ENCODE assay signal across 10 mouse cellular contexts in genomic region chr8:122558671-122559349, GRCm38 (mm10). TPM values are rescaled to one million over a fixed set of nuclear protein-coding genes. Genes with fewer than 3 reads are reported as not detected.
A peak's percentile ranks its signal among the peaks of the same experiment; 100 is the strongest.
DNase-seq lines count a peak whose midpoint lies in the region; ATAC-seq lines count a peak whose summit lies in the region.
"Had no signal": no experiment of that assay in that cellular context is flagged by ENCODE, and none has a peak within 500 bp of the region (broad histone marks: within the 10 kb centered on the region; RNA-seq: fewer than 3 reads in every experiment).

No protein-coding gene starts in this region.

- H3K9me3 ChIP-seq in heart, embryonic 16.5 days (replicated peaks; ENCODE audit: control insufficient read depth, low read length): no peaks in the 10 kb centered on the region
- H3K9me3 ChIP-seq in megakaryocyte, embryonic 14.5 days: no peaks in the 10 kb centered on the region

- H3K4me2 ChIP-seq in heart, embryonic 16.5 days (ENCODE audit: low read depth, low read length): no peak overlapping the region; the same call in 1 of the 2 replicates

- no peak overlapping the region for H3K27ac ChIP-seq in heart, embryonic 16.5 days (ENCODE audit: low read length)

- H3K4me1 ChIP-seq in heart, embryonic 16.5 days (ENCODE audit: control insufficient read depth, insufficient read depth, low read length): peaks cover 4% of the 10 kb centered on the region
- H3K4me1 ChIP-seq in megakaryocyte, embryonic 14.5 days: peaks cover 62% of the 10 kb centered on the region

- no peak overlapping the region for H3K4me3 ChIP-seq in heart, embryonic 16.5 days (ENCODE audit: low read length)
- H3K4me3 ChIP-seq in megakaryocyte, embryonic 14.5 days (replicated peaks): peak overlapping the region; percentile 62
- H3K4me3 ChIP-seq: erythroblast, embryonic 14.5 days had no signal

- intact Hi-C loops in heart, postnatal 36 days (cut with DNase I): no loop called here
- intact Hi-C loops in left cerebral cortex, postnatal 25 days (cut with DNase I): no loop called here

- no peak overlapping the region for H3K9ac ChIP-seq in heart, embryonic 16.5 days (ENCODE audit: low read length)

- no peak for DNase-seq in heart, postnatal 36 days
- DNase-seq in adipocyte (ENCODE audit: low spot score): peak; percentile 56
- DNase-seq in kidney, postnatal 4 days: peak; percentile 79 to 87
- DNase-seq in left cerebral cortex, postnatal 25 days (ENCODE audit: low spot score in 2 of 2): no peak
- DNase-seq in layer of hippocampus, adult 18-20 months (ENCODE audit: low spot score in 2 of 2): no peak

- H3K36me3 ChIP-seq in heart, embryonic 16.5 days (ENCODE audit: control insufficient read depth, insufficient read depth): no peaks in the 10 kb centered on the region
- no peaks in the 10 kb centered on the region for H3K36me3 ChIP-seq in megakaryocyte, embryonic 14.5 days (replicated peaks; ENCODE audit: low read length)

- ATAC-seq in heart, embryonic 16.5 days (replicated peaks; ENCODE audit: extremely low read depth, insufficient read depth, low FRiP score): 0 out of 2 replicates have a peak, but pooled peaks have one; percentile 20
- ATAC-seq in frontal cortex, adult (ENCODE audit: low TSS enrichment): no peak
- ATAC-seq: activated CD4-positive, CD25-positive, alpha-beta regulatory T cell, adult 4 months had no signal

- 15% methylated on average over 12 of the region's 12 CpGs for WGBS in heart, embryonic 16.5 days

- H3K27me3 ChIP-seq in heart, embryonic 16.5 days (ENCODE audit: control insufficient read depth, insufficient read depth, low read length): no peaks in the 10 kb centered on the region
- no peaks in the 10 kb centered on the region for H3K27me3 ChIP-seq in megakaryocyte, embryonic 14.5 days (replicated peaks)

RNA-seq across cellular contexts. Expression of gene Piezo1, which starts 7.7 kb away (rescaled TPM):
- 13.5 and 15.3 TPM in 2 replicates for polyA plus RNA-seq in heart, embryonic 16.5 days (2015; fragmentation: Nextera tagmentation; extraction: Ambion mirVana)
- total RNA-seq in heart, postnatal 36 days (2021): 10 to 100 TPM; 18.8 to 21.6 TPM
- 25.0 and 60.9 TPM in 2 replicates for polyA plus RNA-seq in megakaryocyte, embryonic 14.5 days (2012; ENCODE audit: insufficient read depth, low replicate concordance)
- total RNA-seq in left cerebral cortex, postnatal 25 days (2021): 1 to 10 TPM; 5.6 to 6.3 TPM
- total RNA-seq in layer of hippocampus, adult 18-20 months (2021): 1 to 10 TPM; 3.2 to 3.5 TPM

RNA-seq across cellular contexts. Expression of gene Cdt1, which starts 9.0 kb away (rescaled TPM):
- 27.9 and 29.0 TPM in 2 replicates for polyA plus RNA-seq in heart, embryonic 16.5 days (2015; fragmentation: Nextera tagmentation; extraction: Ambion mirVana)
- total RNA-seq in heart, postnatal 36 days (2021): 1 to 10 TPM; 2.4 to 2.5 TPM
- polyA plus RNA-seq in megakaryocyte, embryonic 14.5 days (2012; ENCODE audit: insufficient read depth, low replicate concordance): 68.9 and 81.7 TPM in 2 replicates
- 1 to 10 TPM; 1.7 to 3.1 TPM for total RNA-seq in left cerebral cortex, postnatal 25 days (2021)
- total RNA-seq in layer of hippocampus, adult 18-20 months (2021): 1 to 10 TPM; 1.2 to 1.8 TPM

RNA-seq across cellular contexts. Expression of gene Aprt, which starts 17.9 kb away (rescaled TPM):
- polyA plus RNA-seq in heart, embryonic 16.5 days (2015; fragmentation: Nextera tagmentation; extraction: Ambion mirVana): 159 and 204 TPM in 2 replicates
- 10 to 100 TPM; 29.8 to 38.9 TPM for total RNA-seq in heart, postnatal 36 days (2021)
- 257 and 338 TPM in 2 replicates for polyA plus RNA-seq in megakaryocyte, embryonic 14.5 days (2012; ENCODE audit: insufficient read depth, low replicate concordance)
- 10 to 100 TPM; 56.6 to 60.4 TPM for total RNA-seq in left cerebral cortex, postnatal 25 days (2021)
- 10 to 100 TPM; 58.1 to 61.6 TPM for total RNA-seq in layer of hippocampus, adult 18-20 months (2021)

RNA-seq across cellular contexts. Expression of gene Galns, which starts 52.5 kb away (rescaled TPM):
- 10.0 and 10.4 TPM in 2 replicates for polyA plus RNA-seq in heart, embryonic 16.5 days (2015; fragmentation: Nextera tagmentation; extraction: Ambion mirVana)
- 1 to 10 TPM; 3.1 to 3.5 TPM for total RNA-seq in heart, postnatal 36 days (2021)
- 12.6 and 15.3 TPM in 2 replicates for polyA plus RNA-seq in megakaryocyte, embryonic 14.5 days (2012; ENCODE audit: insufficient read depth, low replicate concordance)
- total RNA-seq in left cerebral cortex, postnatal 25 days (2021): 1 to 10 TPM; 7.4 to 9.1 TPM
- total RNA-seq in layer of hippocampus, adult 18-20 months (2021): 10 to 100 TPM; 10.2 to 10.9 TPM

RNA-seq across cellular contexts. Expression of gene Trappc2l, which starts 52.6 kb away (rescaled TPM):
- 58.2 and 60.1 TPM in 2 replicates for polyA plus RNA-seq in heart, embryonic 16.5 days (2015; fragmentation: Nextera tagmentation; extraction: Ambion mirVana)
- total RNA-seq in heart, postnatal 36 days (2021): 10 to 100 TPM; 65.8 to 67.9 TPM
- polyA plus RNA-seq in megakaryocyte, embryonic 14.5 days (2012; ENCODE audit: insufficient read depth, low replicate concordance): 2.2 TPM in 1 of 2 replicates, not detected in the other
- 10 to 100 TPM; 81.3 to 87.8 TPM for total RNA-seq in left cerebral cortex, postnatal 25 days (2021)
- total RNA-seq in layer of hippocampus, adult 18-20 months (2021): 10 to 100 TPM; 82.1 to 82.7 TPM

Comparison
In these comparisons a context has a peak if more than half of its experiments do, and no peak if none do; other contexts are left out.
1. DNase-seq: peak in adipocyte (single experiment) and kidney, postnatal 4 days (2 of 2); none in heart, postnatal 36 days (0 of 2), left cerebral cortex, postnatal 25 days (0 of 2) and layer of hippocampus, adult 18-20 months (0 of 2).